Mouse (Mus musculus) cerebral cortex, adult 2 months (tissue): ENCODE results near the gene Dnajc28.

Experiments
- WGBS: fragments of 180-500 bp; shearing (Covaris S2); methylation state at CpG from one replicate; pipeline ENCODE4 v1.1.7; 2018; 5-methylcytosine and 5-hydroxymethylcytosine counted together

Gene Dnajc28

DNA sequence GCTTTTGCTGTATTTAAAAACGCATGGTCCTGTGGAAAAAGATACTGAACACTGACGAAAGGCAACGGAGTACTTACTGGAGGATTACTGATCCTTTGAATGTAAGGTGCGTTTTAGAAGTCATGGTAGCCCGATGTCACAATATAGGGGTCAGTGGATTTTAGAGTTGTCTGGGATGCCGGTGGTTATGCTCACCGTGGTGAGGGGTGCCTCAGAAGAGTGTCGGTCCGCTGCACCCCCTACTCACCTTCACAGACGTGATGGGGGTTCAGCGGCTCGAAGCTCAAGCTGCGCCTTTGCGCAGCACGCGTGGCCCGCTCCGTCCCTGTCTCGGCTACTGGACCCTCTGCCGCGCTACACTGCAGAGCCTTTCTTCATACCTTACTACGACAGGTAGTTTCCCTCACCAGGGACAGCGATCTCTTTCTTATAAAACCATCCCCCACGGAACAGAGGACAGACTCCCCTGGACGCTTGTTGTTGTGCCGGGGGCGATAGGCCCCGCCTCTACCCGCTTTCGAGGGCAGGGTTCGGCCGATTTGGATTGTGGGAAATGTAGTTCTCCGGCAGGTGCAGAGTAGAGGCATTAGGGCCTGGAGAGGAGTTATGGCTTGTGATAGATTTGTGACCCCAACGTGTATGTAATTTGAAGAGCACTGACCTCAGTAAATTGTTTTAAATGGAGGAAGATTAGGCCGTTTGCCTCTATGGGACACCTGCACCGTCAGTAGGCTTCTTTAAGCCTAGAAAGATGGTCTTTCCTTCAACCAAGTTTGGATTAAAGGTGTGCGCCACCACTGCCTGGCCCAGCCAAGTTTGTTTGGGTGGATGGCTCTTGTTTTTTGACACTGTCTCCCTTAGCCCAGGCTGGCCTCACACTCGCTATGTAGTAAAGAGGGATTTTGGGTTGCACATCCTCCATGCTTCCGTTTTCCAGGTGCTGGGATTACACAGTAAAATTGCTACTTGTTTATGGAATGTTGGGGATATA is at the start of gene Dnajc28:
TSS of gene Dnajc28 (minus strand) at position 516 of the 991 bp plus-strand sequence.
- WGBS, result 11% methylated on average over 39 of the region's 39 CpGs

DNA sequence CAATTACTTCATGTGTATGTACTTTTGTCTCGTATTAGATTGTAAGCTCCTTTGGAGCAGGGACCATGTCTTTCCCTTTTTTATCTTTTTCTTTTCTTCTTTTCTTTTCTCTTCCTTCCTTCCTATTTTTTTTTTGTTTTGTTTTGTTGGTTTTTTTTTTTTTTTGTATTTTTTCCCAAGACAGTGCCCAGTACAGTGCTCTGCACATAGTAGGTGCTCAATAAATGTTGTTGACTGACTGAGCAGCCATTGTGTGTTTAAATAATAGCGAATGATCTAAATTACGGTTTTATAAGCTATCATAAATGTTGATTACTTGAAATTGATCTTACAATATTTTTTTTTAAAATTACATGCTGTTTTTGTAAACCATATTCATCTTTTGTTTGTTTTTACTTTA is 45.0 kb upstream of the Dnajc28 start:
- WGBS, result 92% methylated on average over 3 of the region's 3 CpGs

- 49% methylated on average over 16 of the region's 16 CpGs for WGBS
These were observed 43.5 kb upstream of the Dnajc28 start for GRCm38 (mm10) chr16:91662336-91662735.

DNA sequence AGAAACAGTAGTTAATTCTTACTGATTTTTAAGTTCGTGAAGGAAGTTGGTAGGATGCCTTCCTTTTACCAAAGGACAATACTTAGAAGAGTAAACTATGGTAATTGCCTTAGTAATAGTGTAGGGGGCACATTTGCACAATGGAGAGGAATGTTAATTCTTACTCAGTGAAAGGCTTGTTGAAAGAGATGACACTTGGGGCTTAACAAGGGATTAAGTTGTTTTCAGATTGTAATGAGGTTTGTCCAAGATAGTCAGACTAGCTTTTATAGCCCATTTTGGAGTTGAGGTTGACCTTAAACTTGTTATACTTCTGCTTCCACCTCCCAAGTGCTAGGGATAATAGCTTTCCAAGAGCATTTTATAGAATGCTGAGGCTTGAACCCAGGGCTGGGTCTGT is 42.6 kb upstream of the Dnajc28 start:
- 12% methylated on average over 1 of the region's 1 CpGs for WGBS

GRCm38 (mm10) chr16:91659798-91660197 is 41.0 kb upstream of the Dnajc28 start:
- WGBS, result 96% methylated on average over 20 of the region's 20 CpGs

DNA sequence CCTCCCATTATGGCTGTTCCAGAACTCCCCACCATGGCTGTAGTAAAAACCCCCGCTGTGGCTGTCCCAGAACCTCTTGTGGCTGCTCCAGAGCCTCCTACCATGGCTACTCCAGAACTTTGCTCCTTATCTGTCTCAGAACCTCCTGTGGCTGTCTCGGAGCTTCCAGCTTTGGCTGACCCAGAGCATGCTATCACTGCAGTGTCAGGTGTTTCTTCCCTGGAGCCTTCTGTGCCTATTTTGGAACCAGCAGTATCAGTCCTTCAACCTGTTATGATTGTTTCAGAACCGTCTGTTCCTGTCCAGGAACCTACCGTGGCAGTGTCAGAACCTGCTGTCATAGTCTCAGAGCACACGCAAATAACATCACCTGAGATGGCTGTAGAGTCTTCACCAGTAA is 39.6 kb upstream of the Dnajc28 start:
- 89% methylated on average over 5 of the region's 5 CpGs for WGBS

- 99% methylated on average over 17 of the region's 17 CpGs for WGBS
These were observed 38.5 kb upstream of the Dnajc28 start for GRCm38 (mm10) chr16:91657285-91657684.

- WGBS, result 93% methylated on average over 9 of the region's 9 CpGs
These were observed 36.5 kb upstream of the Dnajc28 start for GRCm38 (mm10) chr16:91655285-91655684.

DNA sequence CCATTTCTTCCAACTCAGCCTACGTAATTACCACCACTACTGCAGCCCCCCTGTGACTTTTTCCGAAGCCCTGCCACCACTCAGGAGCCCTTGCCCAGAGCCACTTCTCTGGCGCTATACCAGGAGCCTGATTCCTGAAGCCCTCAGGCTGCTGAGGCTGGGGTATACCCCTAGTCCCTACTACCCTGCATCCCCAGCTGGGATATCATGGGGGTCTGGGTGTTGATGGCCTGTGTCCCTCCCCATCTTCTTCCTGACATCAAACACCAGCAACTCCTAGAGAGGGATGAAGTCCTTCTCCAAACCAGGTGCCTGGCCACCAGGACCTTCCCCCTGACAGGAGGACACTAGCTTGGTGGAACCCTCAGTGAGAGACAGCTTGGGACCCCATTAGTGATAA is 33.4 kb upstream of the Dnajc28 start:
- 72% methylated on average over 3 of the region's 3 CpGs for WGBS

DNA sequence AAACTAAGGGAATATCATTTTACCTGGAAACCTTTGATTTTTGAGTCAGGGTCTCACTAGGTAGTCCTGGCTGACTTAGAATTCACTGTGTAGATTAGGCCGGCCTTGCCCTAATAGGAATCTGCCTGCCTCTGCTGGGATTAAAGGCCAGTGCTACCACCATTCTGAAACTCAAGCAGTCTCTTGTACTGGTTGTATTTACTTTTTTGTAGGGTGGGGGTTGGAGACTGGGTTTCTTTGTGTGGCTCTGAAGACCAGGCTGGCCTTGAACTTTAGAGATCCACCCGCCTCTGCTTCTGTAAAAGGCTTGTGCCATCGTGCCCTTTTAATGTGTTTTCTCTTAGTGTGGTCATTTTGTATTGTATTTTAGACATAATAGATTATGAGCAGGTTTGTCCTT is 30.4 kb upstream of the Dnajc28 start:
- 28% methylated on average over 3 of the region's 3 CpGs for WGBS

- WGBS, result under 1% methylated on average over 24 of the region's 25 CpGs
These were observed 29.4 kb upstream of the Dnajc28 start for GRCm38 (mm10) chr16:91648220-91648550.

DNA sequence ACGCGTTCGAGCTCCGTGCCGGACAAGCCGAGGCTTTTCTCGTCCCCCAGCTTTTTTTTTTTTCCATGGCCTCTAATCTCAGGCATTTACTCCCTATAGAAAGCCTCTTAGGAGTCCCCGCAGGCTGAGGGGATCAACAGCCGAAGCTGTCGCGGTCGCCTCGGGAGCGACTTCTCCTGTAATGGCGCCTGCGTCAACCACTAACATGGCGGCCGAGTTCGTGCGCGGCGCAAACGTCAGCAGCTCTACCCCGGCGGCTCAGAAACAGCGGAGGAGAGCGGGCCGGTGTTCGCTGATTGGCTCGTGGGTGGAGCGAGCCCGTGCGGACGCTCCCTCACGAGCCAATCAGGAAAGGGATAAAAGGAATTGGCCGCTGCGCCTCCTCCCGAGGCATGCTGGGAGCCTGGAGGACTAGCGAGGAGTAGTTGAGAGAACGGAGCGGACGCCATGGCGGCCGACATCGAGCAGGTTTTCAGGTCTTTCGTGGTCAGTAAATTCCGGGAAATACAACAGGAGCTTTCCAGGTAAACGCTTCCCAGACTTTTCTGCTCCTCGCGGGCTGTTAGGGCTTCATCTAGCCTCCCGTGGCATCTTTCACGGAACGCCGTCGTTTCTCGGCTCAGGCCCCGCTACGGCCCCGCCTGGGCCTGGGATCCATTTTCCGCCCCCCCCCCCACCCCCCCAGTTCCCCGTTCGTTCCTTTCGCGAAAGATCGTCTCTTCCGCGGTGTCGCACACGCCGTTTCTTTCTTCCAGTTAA is 28.8 kb upstream of the Dnajc28 start, which contains the start of gene Son:
TSS of gene Son (plus strand) at position 46 of the 759 bp plus-strand sequence.
- under 1% methylated on average over 68 of the region's 70 CpGs for WGBS

- WGBS, result under 1% methylated on average over 59 of the region's 59 CpGs
These were observed 28.0 kb upstream of the Dnajc28 start, which contains the start of gene Gart for GRCm38 (mm10) chr16:91646681-91647419. Gene Gart, minus strand, starts transcription at chr16:91646952.

DNA sequence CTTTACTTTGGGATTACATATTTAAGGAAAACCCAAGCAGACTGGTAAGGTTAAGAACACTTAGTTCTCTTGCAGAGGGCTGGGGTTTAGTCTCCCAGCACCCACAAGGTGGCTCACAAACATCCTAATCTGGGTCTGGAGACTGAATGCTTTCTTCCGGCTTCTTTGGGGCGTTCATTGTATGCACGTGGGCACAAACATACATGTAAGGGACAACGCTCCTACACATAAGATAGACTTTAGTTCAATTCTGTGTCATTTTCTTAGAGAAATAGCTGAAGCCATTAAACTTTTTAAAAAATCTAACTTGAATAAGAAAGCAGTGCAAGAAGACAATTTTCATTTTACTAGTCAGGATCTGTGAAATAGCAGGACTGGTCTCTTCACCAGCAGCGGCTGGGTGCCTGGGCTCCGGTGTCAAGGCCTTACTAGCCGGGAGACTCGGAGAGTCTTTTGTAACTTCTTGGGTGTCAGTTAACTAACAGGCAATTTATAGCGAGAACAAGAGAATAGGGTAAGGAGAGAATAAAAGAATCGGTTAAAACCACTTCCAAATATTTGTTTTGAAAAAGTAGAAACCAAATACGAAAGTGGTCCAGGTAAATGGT is 27.3 kb upstream of the Dnajc28 start:
- 4% methylated on average over 11 of the region's 11 CpGs for WGBS

DNA sequence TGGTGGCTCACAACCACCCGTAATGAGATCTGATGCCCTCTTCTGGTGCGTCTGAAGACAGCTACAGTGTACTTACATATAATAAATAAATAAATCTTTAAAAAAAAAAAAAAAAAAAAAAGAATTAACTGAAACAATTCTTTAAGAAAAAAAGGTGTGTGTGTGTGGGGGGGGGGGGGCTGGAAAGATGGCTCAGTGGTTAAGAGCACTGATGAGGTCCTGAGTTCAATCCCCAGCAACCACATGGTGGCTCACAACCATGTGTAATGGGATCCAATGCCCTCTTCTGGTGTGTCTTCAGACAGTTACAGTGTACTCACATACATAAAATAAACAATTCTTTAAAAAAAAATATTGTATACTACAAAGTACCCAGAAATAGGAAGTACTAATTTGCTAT is 26.6 kb upstream of the Dnajc28 start:
- WGBS, result 33% methylated on average over 1 of the region's 2 CpGs

DNA sequence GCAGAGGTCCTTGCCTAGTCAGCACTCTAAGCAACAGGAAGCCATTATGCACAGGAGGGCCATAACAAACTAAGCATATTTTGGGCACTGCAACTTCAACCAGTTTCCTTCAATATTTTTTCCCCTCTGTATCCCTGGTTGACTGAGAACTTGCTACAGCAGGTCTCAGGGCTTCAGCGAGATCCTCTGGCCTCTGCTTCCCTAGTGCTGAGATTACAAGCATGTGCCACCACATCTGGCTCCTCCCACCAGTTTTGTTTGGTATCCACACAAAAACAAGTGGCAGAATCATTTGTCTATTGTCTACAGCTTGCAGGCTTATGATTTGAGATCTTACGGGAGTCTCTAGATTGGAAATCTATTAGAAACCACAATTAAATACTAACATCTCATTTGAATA is 26.1 kb upstream of the Dnajc28 start:
- WGBS, result 82% methylated on average over 2 of the region's 2 CpGs

DNA sequence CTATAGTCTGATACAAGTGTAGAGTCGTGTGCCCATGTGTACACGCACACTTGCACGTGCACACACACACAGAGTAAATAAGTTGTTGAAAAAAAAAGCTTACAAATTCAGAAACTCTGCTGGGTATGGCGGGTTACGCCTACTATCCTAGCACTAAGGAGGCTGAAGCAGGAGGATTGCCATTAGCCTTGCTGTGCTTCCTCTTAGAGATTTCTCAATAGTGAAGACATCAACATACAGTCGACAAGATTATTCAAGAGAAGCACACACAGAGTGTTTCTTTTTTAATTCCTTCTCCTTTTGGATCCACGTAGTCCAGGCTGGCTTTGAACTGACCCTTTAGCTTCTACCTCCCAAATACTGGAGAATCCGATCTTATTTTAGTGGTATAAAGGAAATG is 21.3 kb upstream of the Dnajc28 start:
- WGBS, result 82% methylated on average over 8 of the region's 8 CpGs

- WGBS, result 61% methylated on average over 2 of the region's 2 CpGs
These were observed 20.8 kb upstream of the Dnajc28 start for GRCm38 (mm10) chr16:91639636-91640035.

GRCm38 (mm10) chr16:91639161-91639560 is 20.3 kb upstream of the Dnajc28 start:
- WGBS, result 81% methylated on average over 5 of the region's 5 CpGs

DNA sequence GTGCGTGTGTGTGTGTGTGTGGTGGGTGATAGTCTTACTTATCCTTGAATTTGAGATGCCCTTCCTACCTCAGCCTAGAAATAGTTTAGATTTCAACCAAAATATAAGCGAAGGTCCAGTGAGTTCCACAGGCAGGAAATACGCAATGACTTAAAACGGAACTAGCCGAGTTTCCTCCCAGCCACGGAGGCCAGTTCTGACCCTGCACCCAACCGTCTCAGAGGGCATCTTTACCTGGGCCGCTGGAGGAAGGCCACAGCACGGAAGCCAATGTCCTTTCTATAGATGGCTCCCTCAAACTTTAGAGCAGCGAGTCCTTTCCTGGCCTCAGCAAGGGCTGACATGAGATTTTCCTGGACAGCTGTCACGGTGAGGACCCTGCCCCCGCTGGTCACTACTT is 14.8 kb upstream of the Dnajc28 start:
- 85% methylated on average over 12 of the region's 12 CpGs for WGBS

- 82% methylated on average over 7 of the region's 7 CpGs for WGBS
These were observed 14.1 kb upstream of the Dnajc28 start for GRCm38 (mm10) chr16:91632940-91633339.
